Mouse (Mus musculus) retina, embryonic 14.5 days (tissue): Measurements from ENCODE around the gene Hoxd8.

ENCODE experiments used
- DNase-seq: peaks from one replicate; pipeline ENCODE4 v3.0.0-alpha.2; 2015; ENCODE audit warnings: low spot score

Gene Hoxd8

GRCm38 (mm10) chr2:74686301-74686987 lies 18.0 kb upstream of the Hoxd8 start:
- peak; percentile 87 for DNase-seq

GRCm38 (mm10) chr2:74686988-74687697 lies 17.3 kb upstream of the Hoxd8 start:
- DNase-seq: no peak

- no peak for DNase-seq
These were observed 16.5 kb upstream of the Hoxd8 start for GRCm38 (mm10) chr2:74687698-74688555.

- DNase-seq: no peak
These were observed 15.4 kb upstream of the Hoxd8 start for GRCm38 (mm10) chr2:74688795-74689573.

GRCm38 (mm10) chr2:74689574-74690337 lies 14.7 kb upstream of the Hoxd8 start:
- no peak for DNase-seq

GRCm38 (mm10) chr2:74690338-74690716 lies 14.1 kb upstream of the Hoxd8 start:
- no peak for DNase-seq

GRCm38 (mm10) chr2:74691022-74691951 lies 13.1 kb upstream of the Hoxd8 start, which contains the start of gene Hoxd10:
TSS of gene Hoxd10 (plus strand) at chr2:74691924.
- DNase-seq: peak; percentile 75

GRCm38 (mm10) chr2:74691995-74692807 lies 12.2 kb upstream of the Hoxd8 start:
- no peak for DNase-seq

- no peak for DNase-seq
These were observed 11.5 kb upstream of the Hoxd8 start for GRCm38 (mm10) chr2:74692808-74693431.

GRCm38 (mm10) chr2:74693432-74693827 lies 11.0 kb upstream of the Hoxd8 start:
- DNase-seq: no peak

GRCm38 (mm10) chr2:74694066-74694465 lies 10.3 kb upstream of the Hoxd8 start:
- peak; percentile 71 for DNase-seq

- DNase-seq: no peak
These were observed 9.0 kb upstream of the Hoxd8 start for GRCm38 (mm10) chr2:74695383-74695782.

- no peak for DNase-seq
These were observed 8.5 kb upstream of the Hoxd8 start for GRCm38 (mm10) chr2:74695813-74696430.

GRCm38 (mm10) chr2:74696442-74697335 lies 7.7 kb upstream of the Hoxd8 start:
- no peak for DNase-seq

- DNase-seq: peak; percentile 70
These were observed 6.8 kb upstream of the Hoxd8 start, which contains the start of gene Hoxd9 for GRCm38 (mm10) chr2:74697567-74698121. TSS of gene Hoxd9 (plus strand) at chr2:74697727.

- DNase-seq: no peak
These were observed 6.0 kb upstream of the Hoxd8 start for GRCm38 (mm10) chr2:74698201-74699052.
